Mouse (Mus musculus): ENCODE data around the gene Pde4c.

GRCm38 (mm10) chr8:70773410-70773809, 49.9 kb downstream of the Pde4c start:
- TF ChIP-seq CTCF (IDR thresholded peaks at IDR 0.05; ENCODE audit: insufficient read depth, low read length) (no peak), POLR2A (IDR thresholded peaks at IDR 0.05; ENCODE audit: borderline replicate concordance, extremely low read depth, low read depth, low read length) (no peak)

Measured in lung, adult 2 months (tissue).